Mouse (Mus musculus): ENCODE data around the gene Zfp420. TPM values are rescaled to one million over a fixed set of nuclear protein-coding genes. Genes with fewer than 3 reads are reported as not detected.
A peak's percentile ranks its signal among the peaks of the same experiment; 100 is the strongest.
"Not testable (repeated sequence)": the region's sequence is repeated elsewhere in the genome, so short reads cannot be mapped to it uniquely, and the experiment has no call there.

Zfp420 gene
- polyA plus RNA-seq, 1 experiment from 2014 or later: 3.3 TPM

GRCm38 (mm10) chr7:29844616-29845015, 15.2 kb upstream of the Zfp420 start:
- H3K4me3 ChIP-seq (ENCODE audit: low read depth, low read length): no peak overlapping the region
- WGBS: 89% methylated on average over 5 of the region's 5 CpGs
- no peaks in the 10 kb centered on the region for H3K27me3 ChIP-seq (replicated peaks; ENCODE audit: insufficient read depth, low read length)
- H3K36me3 ChIP-seq (ENCODE audit: insufficient read depth, low read length): 0 out of 2 replicates have a peak, but pooled peaks cover 4% of the 10 kb centered on the region
- TF ChIP-seq CTCF (IDR thresholded peaks at IDR 0.05) (no peak), EP300 (IDR thresholded peaks at IDR 0.05) (no peak)
- no peak overlapping the region for H3K9ac ChIP-seq (replicated peaks; ENCODE audit: low read depth)
- DNase-seq (ENCODE audit: low spot score) (no peak), ATAC-seq (no peak)
- H3K9me3 ChIP-seq (ENCODE audit: low read length): no peaks in the 10 kb centered on the region
- no peak overlapping the region for H3K4me2 ChIP-seq (replicated peaks; ENCODE audit: low read depth, low read length)
- H3K4me1 ChIP-seq (ENCODE audit: insufficient read depth, low read depth, low read length): no peaks in the 10 kb centered on the region
- H3K27ac ChIP-seq (ENCODE audit: low read length): no peak overlapping the region

- H3K4me1 ChIP-seq (ENCODE audit: insufficient read depth, low read depth, low read length): no peaks in the 10 kb centered on the region
- ATAC-seq (no peak), DNase-seq (ENCODE audit: low spot score) (no peak)
- H3K36me3 ChIP-seq (ENCODE audit: insufficient read depth, low read length): no peaks in the 10 kb centered on the region
- no peak overlapping the region for H3K9ac ChIP-seq (replicated peaks; ENCODE audit: low read depth)
- peak overlapping the region; percentile 68 for H3K4me2 ChIP-seq (replicated peaks; ENCODE audit: low read depth, low read length)
- no peak overlapping the region; the same call in 1 of the 2 replicates for H3K4me3 ChIP-seq (ENCODE audit: low read depth, low read length)
- TF ChIP-seq CTCF (IDR thresholded peaks at IDR 0.05): no peak
- no peak for TF ChIP-seq EP300 (IDR thresholded peaks at IDR 0.05)
- no peaks in the 10 kb centered on the region for H3K27me3 ChIP-seq (replicated peaks; ENCODE audit: insufficient read depth, low read length)
- H3K27ac ChIP-seq (ENCODE audit: low read length): no peak overlapping the region
- no peaks in the 10 kb centered on the region for H3K9me3 ChIP-seq (ENCODE audit: low read length)
- WGBS: 48% methylated on average over 9 of the region's 9 CpGs
Measured at GRCm38 (mm10) chr7:29852831-29853218, 7.0 kb upstream of the Zfp420 start.

GRCm38 (mm10) chr7:29853219-29853842, 6.4 kb upstream of the Zfp420 start, which contains the start of gene Zfp940:
TSS of gene Zfp940 (minus strand) at chr7:29853669.
- H3K4me3 ChIP-seq (ENCODE audit: low read depth, low read length): peak within 1 kb of the TSS; percentile 51
- DNase-seq (ENCODE audit: low spot score): peak; percentile 85
- no peak within 1 kb of the TSS for H3K9ac ChIP-seq (replicated peaks; ENCODE audit: low read depth)
- H3K4me1 ChIP-seq (ENCODE audit: insufficient read depth, low read depth, low read length): no peaks in the 10 kb centered on the region
- H3K36me3 ChIP-seq (ENCODE audit: insufficient read depth, low read length): no peaks in the 10 kb centered on the region
- 1% methylated on average over 21 of the region's 21 CpGs for WGBS
- H3K4me2 ChIP-seq (replicated peaks; ENCODE audit: low read depth, low read length): peak within 1 kb of the TSS; percentile 68
- peak; percentile 97 for ATAC-seq
- TF ChIP-seq CTCF (IDR thresholded peaks at IDR 0.05): no peak
- H3K9me3 ChIP-seq (ENCODE audit: low read length): no peaks in the 10 kb centered on the region
- no peaks in the 10 kb centered on the region for H3K27me3 ChIP-seq (replicated peaks; ENCODE audit: insufficient read depth, low read length)
- H3K27ac ChIP-seq (ENCODE audit: low read length): no peak within 1 kb of the TSS

- no peak overlapping the region for H3K4me3 ChIP-seq (ENCODE audit: low read depth, low read length)
- no peak overlapping the region for H3K4me2 ChIP-seq (replicated peaks; ENCODE audit: low read depth, low read length)
- TF ChIP-seq CTCF (IDR thresholded peaks at IDR 0.05): peak; percentile 34; the same call in 1 of the 2 replicates
- TF ChIP-seq EP300 (IDR thresholded peaks at IDR 0.05): no peak
- ATAC-seq: no peak
- no peak overlapping the region for H3K27ac ChIP-seq (ENCODE audit: low read length)
- H3K9me3 ChIP-seq (ENCODE audit: low read length): no peaks in the 10 kb centered on the region
- no peaks in the 10 kb centered on the region for H3K27me3 ChIP-seq (replicated peaks; ENCODE audit: insufficient read depth, low read length)
- WGBS: 84% methylated on average over 7 of the region's 7 CpGs
- no peaks in the 10 kb centered on the region for H3K36me3 ChIP-seq (ENCODE audit: insufficient read depth, low read length)
- no peak overlapping the region for H3K9ac ChIP-seq (replicated peaks; ENCODE audit: low read depth)
- no peak for DNase-seq (ENCODE audit: low spot score)
- peaks cover 8% of the 10 kb centered on the region; the same call in 1 of the 2 replicates for H3K4me1 ChIP-seq (ENCODE audit: insufficient read depth, low read depth, low read length)
Measured at GRCm38 (mm10) chr7:29861660-29862059, 1.9 kb downstream of the Zfp420 start.

GRCm38 (mm10) chr7:29874256-29874655, 14.5 kb downstream of the Zfp420 start:
- no peaks in the 10 kb centered on the region for H3K27me3 ChIP-seq (replicated peaks; ENCODE audit: insufficient read depth, low read length)
- H3K4me1 ChIP-seq (ENCODE audit: insufficient read depth, low read depth, low read length): no peaks in the 10 kb centered on the region
- peaks cover 19% of the 10 kb centered on the region for H3K9me3 ChIP-seq (ENCODE audit: low read length)
- ATAC-seq (no peak), DNase-seq (ENCODE audit: low spot score) (no peak)
- H3K27ac ChIP-seq (ENCODE audit: low read length): no peak overlapping the region
- WGBS: 92% methylated on average over 10 of the region's 10 CpGs
- H3K9ac ChIP-seq (replicated peaks; ENCODE audit: low read depth): no peak overlapping the region
- TF ChIP-seq CTCF (IDR thresholded peaks at IDR 0.05): no peak
- TF ChIP-seq EP300 (IDR thresholded peaks at IDR 0.05): no peak
- H3K36me3 ChIP-seq (ENCODE audit: insufficient read depth, low read length): peaks cover 18% of the 10 kb centered on the region; the same call in 1 of the 2 replicates
- H3K4me2 ChIP-seq (replicated peaks; ENCODE audit: low read depth, low read length): no peak overlapping the region
- no peak overlapping the region for H3K4me3 ChIP-seq (ENCODE audit: low read depth, low read length)

- H3K27me3 ChIP-seq (replicated peaks; ENCODE audit: insufficient read depth, low read length); H3K4me3 ChIP-seq (ENCODE audit: low read depth, low read length); H3K9ac ChIP-seq (replicated peaks; ENCODE audit: low read depth); ATAC-seq; H3K27ac ChIP-seq (ENCODE audit: low read length); H3K4me1 ChIP-seq (ENCODE audit: insufficient read depth, low read depth, low read length); H3K4me2 ChIP-seq (replicated peaks; ENCODE audit: low read depth, low read length); DNase-seq (ENCODE audit: low spot score): not testable (repeated sequence)
- 88% methylated on average over 9 of the region's 9 CpGs for WGBS
- Histone ChIP-seq H3K36me3 (ENCODE audit: insufficient read depth, low read length) (peaks cover 18% of the 10 kb centered on the region; the same call in 1 of the 2 replicates), H3K9me3 (ENCODE audit: low read length) (peaks cover 19% of the 10 kb centered on the region)
Measured at GRCm38 (mm10) chr7:29877561-29877960, 17.8 kb downstream of the Zfp420 start.
